Mouse (Mus musculus) small intestine, adult 2 months (tissue): ENCODE results near the gene Gins2. TPM values are rescaled to one million over a fixed set of nuclear protein-coding genes. Genes with fewer than 3 reads are reported as not detected.

Source experiments
- H3K27ac ChIP-seq: fragments of 200-500 bp; 2 replicates; pipeline ENCODE4 v1.5.1; 2012; ENCODE audit warnings: low read depth, low read length, control low read depth, inconsistent platforms; ENCODE audit not compliant: insufficient read depth
- H3K27me3 ChIP-seq: fragments of 200-500 bp; 2 replicates; pipeline ENCODE4 v1.6.1; 2012; ENCODE audit warnings: mild to moderate bottlenecking, moderate library complexity, low read length, inconsistent platforms; ENCODE audit not compliant: control insufficient read depth, insufficient read depth
- H3K36me3 ChIP-seq: fragments of 200-500 bp; 2 replicates; pipeline ENCODE4 v1.6.1; 2012; ENCODE audit warnings: mild to moderate bottlenecking, low read length, control low read depth, inconsistent platforms; ENCODE audit not compliant: control insufficient read depth, insufficient read depth
- H3K4me1 ChIP-seq: fragments of 200-500 bp; 2 replicates; pipeline ENCODE4 v1.6.1; 2012; ENCODE audit warnings: low read length, inconsistent platforms, mixed read lengths; ENCODE audit not compliant: control insufficient read depth, insufficient read depth, insufficient read length
- H3K4me3 ChIP-seq: fragments of 200-500 bp; 2 replicates; pipeline ENCODE4 v1.5.1; 2012; ENCODE audit warnings: low read depth, mild to moderate bottlenecking, control low read depth, inconsistent platforms, low read length, moderate library complexity
- CTCF ChIP-seq: fragments of 200-500 bp; IDR thresholded peaks from 2 replicates; pipeline ENCODE4 v1.5.1; 2012; ENCODE audit warnings: low read depth, mild to moderate bottlenecking, control low read depth, inconsistent platforms, low read length, moderate library complexity, mixed read lengths; ENCODE audit not compliant: insufficient replicate concordance, insufficient read length; ENCODE audit errors: extremely low read depth
- POLR2A ChIP-seq: fragments of 200-500 bp; IDR thresholded peaks from 2 replicates; pipeline ENCODE4 v1.6.1; 2012; ENCODE audit warnings: low read depth, mild to moderate bottlenecking, control low read depth, inconsistent platforms, low read length, moderate library complexity
- WGBS: fragments of 180-500 bp; shearing (Covaris S2); methylation state at CpG from one replicate; pipeline ENCODE4 v1.1.7; 2018; 5-methylcytosine and 5-hydroxymethylcytosine counted together
- polyA plus RNA-seq: library from polyadenylated mRNA; depleted of rRNA; stranded (reverse); fragments of >200 nt; gene quantifications from 2 replicates; pipeline ENCODE4 v1.2.3, GENCODE M21; 2012

Gins2 gene
- polyA plus RNA-seq, 1 experiment = 22.5 TPM

- Histone ChIP-seq H3K4me1 (peaks cover 8% of the 10 kb centered on the region), H3K36me3 (no peaks in the 10 kb centered on the region), H3K4me3 (no peak overlapping the region), H3K27ac (no peak overlapping the region), H3K27me3 (peaks cover 6% of the 10 kb centered on the region; the same call in 1 of the 2 replicates)
- TF ChIP-seq POLR2A = no peak
- no peak for TF ChIP-seq CTCF
- WGBS = 69% methylated on average over 5 of the region's 5 CpGs
Measured at GRCm38 (mm10) chr8:120630031-120630430, 40.9 kb upstream of the Gins2 start.

GRCm38 (mm10) chr8:120627298-120627697 lies 38.2 kb upstream of the Gins2 start:
- no peak overlapping the region for H3K4me3 ChIP-seq
- no peak overlapping the region for H3K27ac ChIP-seq
- no peaks in the 10 kb centered on the region for H3K4me1 ChIP-seq
- 91% methylated on average over 5 of the region's 5 CpGs for WGBS
- no peaks in the 10 kb centered on the region for H3K36me3 ChIP-seq
- no peaks in the 10 kb centered on the region for H3K27me3 ChIP-seq
- no peak for TF ChIP-seq CTCF
- no peak for TF ChIP-seq POLR2A

GRCm38 (mm10) chr8:120626461-120626860 lies 37.4 kb upstream of the Gins2 start:
- Histone ChIP-seq H3K27me3 (no peaks in the 10 kb centered on the region), H3K4me1 (no peaks in the 10 kb centered on the region), H3K36me3 (no peaks in the 10 kb centered on the region), H3K27ac (no peak overlapping the region), H3K4me3 (no peak overlapping the region)
- no peak for TF ChIP-seq POLR2A
- TF ChIP-seq CTCF = no peak
- 79% methylated on average over 11 of the region's 11 CpGs for WGBS

- WGBS = 60% methylated on average over 2 of the region's 2 CpGs
- H3K36me3 ChIP-seq = no peaks in the 10 kb centered on the region
- H3K4me1 ChIP-seq = peaks cover 6% of the 10 kb centered on the region; the same call in 1 of the 2 replicates
- TF ChIP-seq CTCF = no peak
- no peak for TF ChIP-seq POLR2A
- no peak overlapping the region for H3K4me3 ChIP-seq
- no peaks in the 10 kb centered on the region for H3K27me3 ChIP-seq
- no peak overlapping the region for H3K27ac ChIP-seq
Measured at GRCm38 (mm10) chr8:120623608-120624007, 34.5 kb upstream of the Gins2 start.

GRCm38 (mm10) chr8:120622161-120622560 lies 33.1 kb upstream of the Gins2 start:
- no peak overlapping the region for H3K4me3 ChIP-seq
- no peak for TF ChIP-seq POLR2A
- no peaks in the 10 kb centered on the region for H3K36me3 ChIP-seq
- H3K27me3 ChIP-seq = no peaks in the 10 kb centered on the region
- H3K4me1 ChIP-seq = peaks cover 6% of the 10 kb centered on the region; the same call in 1 of the 2 replicates
- no peak overlapping the region for H3K27ac ChIP-seq
- WGBS = 70% methylated on average over 14 of the region's 14 CpGs

- 50% methylated on average over 7 of the region's 7 CpGs for WGBS
- H3K27me3 ChIP-seq = no peaks in the 10 kb centered on the region
- peaks cover 6% of the 10 kb centered on the region; the same call in 1 of the 2 replicates for H3K4me1 ChIP-seq
- H3K36me3 ChIP-seq = no peaks in the 10 kb centered on the region
- H3K4me3 ChIP-seq = no peak overlapping the region
- no peak overlapping the region for H3K27ac ChIP-seq
- TF ChIP-seq CTCF (no peak), POLR2A (no peak)
Measured at GRCm38 (mm10) chr8:120620441-120620840, 31.3 kb upstream of the Gins2 start.

- H3K27me3 ChIP-seq = no peaks in the 10 kb centered on the region
- WGBS = 60% methylated on average over 11 of the region's 11 CpGs
- H3K36me3 ChIP-seq = no peaks in the 10 kb centered on the region
- H3K27ac ChIP-seq = no peak overlapping the region
- no peak for TF ChIP-seq POLR2A
- no peak for TF ChIP-seq CTCF
- H3K4me3 ChIP-seq = no peak overlapping the region
- H3K4me1 ChIP-seq = peaks cover 6% of the 10 kb centered on the region; the same call in 1 of the 2 replicates
Measured at GRCm38 (mm10) chr8:120619235-120620180, 30.4 kb upstream of the Gins2 start.
